Mouse (Mus musculus) embryonic fibroblast, embryonic 13.5 days (primary cell): ENCODE measurements around the gene Sgms2.

ENCODE experiments used
- CTCF ChIP-seq: IDR thresholded peaks from 2 replicates; pipeline ENCODE4 v1.5.1; 2011; ENCODE audit warnings: mild to moderate bottlenecking, control low read depth, low read length, moderate library complexity, borderline replicate concordance; ENCODE audit not compliant: insufficient read depth
- POLR2A ChIP-seq: IDR thresholded peaks from 2 replicates; pipeline ENCODE4 v1.6.1; 2011; ENCODE audit warnings: low read depth, mild to moderate bottlenecking, control low read depth, low read length, moderate library complexity

DNA sequence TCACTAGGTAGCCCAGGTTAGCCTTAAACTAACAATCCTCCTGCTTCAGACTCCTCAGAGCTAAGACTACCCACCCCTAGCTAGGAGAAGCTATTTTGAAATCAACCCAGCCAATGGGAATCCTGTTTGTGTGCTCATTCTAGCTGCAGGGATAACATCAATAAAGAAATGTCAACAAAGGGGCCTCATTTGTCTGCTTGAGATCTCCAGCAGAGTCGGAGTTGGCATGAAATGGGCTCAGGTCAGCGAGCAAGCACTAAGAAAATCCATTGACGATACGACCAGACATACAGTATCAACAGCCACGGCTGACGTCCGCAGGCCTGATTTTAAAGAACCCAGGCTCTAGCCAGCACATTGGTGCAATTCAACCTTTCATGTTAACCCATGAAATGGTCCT is 164.0 kb downstream of the Sgms2 start:
- no peak for TF ChIP-seq POLR2A
- TF ChIP-seq CTCF, result no peak
